Mouse (Mus musculus) bone marrow, adult 2 months (tissue): ENCODE results near the gene Cpox.

Experiments used
- CTCF ChIP-seq: fragments of 200-500 bp; IDR thresholded peaks from 2 replicates; pipeline ENCODE4 v1.5.1; 2011; ENCODE audit warnings: low read length, control low read depth; ENCODE audit not compliant: control insufficient read depth, insufficient read depth
- POLR2A ChIP-seq: fragments of 200-500 bp; IDR thresholded peaks from 2 replicates; pipeline ENCODE4 v1.6.1; 2011; ENCODE audit warnings: low read depth, mild to moderate bottlenecking, control low read depth, low read length, borderline replicate concordance; ENCODE audit not compliant: control insufficient read depth

DNA sequence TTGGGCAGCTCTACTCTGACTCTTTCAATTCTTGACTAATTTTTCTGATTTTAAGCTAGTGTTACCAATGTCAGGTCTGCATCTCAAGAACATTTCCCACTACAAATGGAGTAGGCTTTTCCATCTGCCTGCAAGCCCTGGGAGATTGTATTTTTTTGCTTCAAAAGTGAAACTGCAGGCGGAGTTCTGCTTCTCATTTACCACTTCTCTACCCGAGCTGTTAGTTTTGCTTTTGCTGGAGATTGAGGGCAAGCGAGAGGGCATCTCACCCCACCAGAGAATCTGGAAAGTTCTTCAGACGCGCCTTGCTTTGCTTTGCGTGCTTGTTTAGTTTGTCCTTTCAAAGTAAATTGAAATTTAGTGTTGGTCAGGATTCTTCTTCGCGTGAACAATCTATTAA lies 42.1 kb downstream of the Cpox start:
- no peak for TF ChIP-seq CTCF
- TF ChIP-seq POLR2A = no peak
